Mouse (Mus musculus) limb, embryonic 12.5 days (tissue): Measurements from ENCODE around the gene Mtf2. TPM values are rescaled to one million over a fixed set of nuclear protein-coding genes. Genes with fewer than 3 reads are reported as not detected.

Experiments
- polyA plus RNA-seq: library from polyadenylated mRNA; unstranded; fragments of >200 nt; fragmentation: Nextera tagmentation; extraction: Ambion mirVana; gene quantifications from 2 replicates; pipeline ENCODE4 v1.2.1, GENCODE M21; 2016

Gene Mtf2
- polyA plus RNA-seq, 1 experiment from 2014 or later = 167 TPM

Other genes with a start within 250 kb of the Mtf2 start
- 0.37 and 0.55 TPM in 2 replicates for gene Ube2d2b, start 235.6 kb upstream of the Mtf2 start, polyA plus RNA-seq
- gene Evi5, start 190.6 kb upstream of the Mtf2 start, polyA plus RNA-seq = 85.9 and 88.4 TPM in 2 replicates
- 71.6 and 80.0 TPM in 2 replicates for gene Rpl5, start 165.2 kb upstream of the Mtf2 start, polyA plus RNA-seq
- 19.8 and 22.3 TPM in 2 replicates for gene Fam69a, start 78.6 kb upstream of the Mtf2 start, polyA plus RNA-seq
- 27.4 and 28.5 TPM in 2 replicates for gene Tmed5, start 66.9 kb downstream of the Mtf2 start, polyA plus RNA-seq
- 13.1 and 14.4 TPM in 2 replicates for gene Ccdc18, start 67.2 kb downstream of the Mtf2 start, polyA plus RNA-seq
- gene Dr1, start 203.2 kb downstream of the Mtf2 start, polyA plus RNA-seq = 51.4 and 54.3 TPM in 2 replicates
- 6.3 and 6.4 TPM in 2 replicates for gene Pigg, start 246.9 kb downstream of the Mtf2 start, polyA plus RNA-seq